Mouse (Mus musculus) heart, embryonic 13.5 days (tissue): ENCODE results near the gene Ccdc162. TPM values are rescaled to one million over a fixed set of nuclear protein-coding genes. Genes with fewer than 3 reads are reported as not detected.

Experiments used
- ATAC-seq: fragments of 200-750 bp; cut with Nextera tagmentation; 2 replicates; pipeline ENCODE4 v1.8.0; 2017; ENCODE audit warnings: moderate TSS enrichment; ENCODE audit not compliant: insufficient number of reproducible peaks, low FRiP score, low TSS enrichment; ENCODE audit errors: extremely low read depth
- H3K27ac ChIP-seq: fragments of 300-500 bp; sonication (generic); replicated peaks from 2 replicates; pipeline ENCODE4 v1.5.1; 2015; ENCODE audit warnings: moderate library complexity, mild to moderate bottlenecking, inconsistent platforms
- H3K27me3 ChIP-seq: fragments of 300-500 bp; sonication (generic); replicated peaks from 2 replicates; pipeline ENCODE4 v1.6.1; 2015; ENCODE audit warnings: mild to moderate bottlenecking, inconsistent platforms
- H3K36me3 ChIP-seq: fragments of 300-500 bp; sonication (generic); 2 replicates; pipeline ENCODE4 v1.6.1; 2015; ENCODE audit warnings: mild to moderate bottlenecking, inconsistent platforms
- H3K4me1 ChIP-seq: fragments of 300-500 bp; sonication (generic); 2 replicates; pipeline ENCODE4 v1.6.1; 2015; ENCODE audit warnings: inconsistent platforms
- H3K4me2 ChIP-seq: fragments of 300-500 bp; sonication (generic); 2 replicates; pipeline ENCODE4 v1.6.1; 2015; ENCODE audit warnings: inconsistent platforms, mild to moderate bottlenecking, moderate library complexity
- H3K4me3 ChIP-seq: fragments of 300-500 bp; sonication (generic); 2 replicates; pipeline ENCODE4 v1.5.1; 2015; ENCODE audit warnings: moderate library complexity, mild to moderate bottlenecking, inconsistent platforms
- H3K9ac ChIP-seq: fragments of 300-500 bp; sonication (generic); 2 replicates; pipeline ENCODE4 v1.6.1; 2015; ENCODE audit warnings: inconsistent platforms, mild to moderate bottlenecking, moderate library complexity
- H3K9me3 ChIP-seq: fragments of 300-500 bp; sonication (generic); 2 replicates; pipeline ENCODE4 v1.6.1; 2016; ENCODE audit warnings: inconsistent platforms
- WGBS: fragments of 180-500 bp; shearing (Covaris S2); methylation state at CpG from one replicate; pipeline ENCODE4 v1.1.7; 2015; ENCODE audit warnings: mixed read lengths; 5-methylcytosine and 5-hydroxymethylcytosine counted together
- polyA plus RNA-seq: library from polyadenylated mRNA; unstranded; fragments of >200 nt; fragmentation: Nextera tagmentation; extraction: Ambion mirVana; gene quantifications from 2 replicates; pipeline ENCODE4 v1.2.1, GENCODE M21; 2015

The Ccdc162 gene
- polyA plus RNA-seq, 1 experiment from 2014 or later, result 0.27 TPM

DNA sequence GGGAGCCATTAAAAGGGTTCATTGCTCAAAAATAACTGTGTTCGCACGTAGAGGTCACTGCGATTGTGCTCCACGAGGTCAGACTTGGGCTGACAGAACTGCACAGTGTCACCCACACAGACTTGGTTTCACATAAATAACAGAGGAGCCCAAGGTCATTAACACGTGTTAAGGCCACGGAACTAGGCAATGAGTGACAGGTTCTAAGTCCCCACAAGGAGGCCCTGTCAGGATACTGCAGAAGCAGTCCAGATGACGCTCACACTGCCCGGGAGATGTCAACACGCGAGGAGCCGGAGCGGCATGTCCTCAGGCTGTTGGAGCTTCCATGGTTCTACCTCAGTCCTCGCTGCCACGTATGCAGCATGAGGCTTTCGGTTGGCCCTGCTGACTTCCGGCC, 20.8 kb upstream of the Ccdc162 start:
- no peak overlapping the region for H3K9ac ChIP-seq
- ATAC-seq, result no peak
- no peak overlapping the region for H3K4me3 ChIP-seq
- no peaks in the 10 kb centered on the region for H3K27me3 ChIP-seq
- H3K36me3 ChIP-seq, result peaks cover 46% of the 10 kb centered on the region
- peak overlapping the region; percentile 5; the same call in 1 of the 2 replicates for H3K27ac ChIP-seq
- WGBS, result 66% methylated on average over 16 of the region's 16 CpGs
- peaks cover 6% of the 10 kb centered on the region; the same call in 1 of the 2 replicates for H3K4me1 ChIP-seq
- H3K4me2 ChIP-seq, result no peak overlapping the region
- no peaks in the 10 kb centered on the region for H3K9me3 ChIP-seq

DNA sequence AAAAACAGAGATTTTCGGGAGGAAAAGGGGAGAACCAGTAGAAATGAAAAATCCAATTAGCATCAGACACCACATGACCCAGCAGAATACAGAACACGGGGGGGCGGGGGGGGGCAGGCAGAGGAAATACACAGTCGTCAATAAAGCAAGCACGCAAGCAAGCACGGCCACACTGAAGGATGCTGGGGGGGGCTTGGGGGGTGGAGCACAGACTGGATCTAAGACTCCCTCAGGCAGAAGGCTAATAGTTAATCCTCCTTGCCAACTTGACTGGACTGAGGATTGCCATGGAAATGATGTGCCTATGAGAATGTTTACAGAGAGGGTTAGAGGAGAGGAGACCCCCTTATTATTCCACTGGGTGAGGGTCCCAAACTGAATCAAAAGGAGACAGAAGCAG, 19.0 kb upstream of the Ccdc162 start:
- Histone ChIP-seq H3K4me1 (peaks cover 6% of the 10 kb centered on the region; the same call in 1 of the 2 replicates), H3K4me2 (no peak overlapping the region), H3K9ac (no peak overlapping the region), H3K36me3 (peaks cover 48% of the 10 kb centered on the region), H3K4me3 (no peak overlapping the region), H3K27me3 (no peaks in the 10 kb centered on the region), H3K9me3 (no peaks in the 10 kb centered on the region), H3K27ac (no peak overlapping the region)
- ATAC-seq, result no peak
- 80% methylated on average over 6 of the region's 6 CpGs for WGBS

DNA sequence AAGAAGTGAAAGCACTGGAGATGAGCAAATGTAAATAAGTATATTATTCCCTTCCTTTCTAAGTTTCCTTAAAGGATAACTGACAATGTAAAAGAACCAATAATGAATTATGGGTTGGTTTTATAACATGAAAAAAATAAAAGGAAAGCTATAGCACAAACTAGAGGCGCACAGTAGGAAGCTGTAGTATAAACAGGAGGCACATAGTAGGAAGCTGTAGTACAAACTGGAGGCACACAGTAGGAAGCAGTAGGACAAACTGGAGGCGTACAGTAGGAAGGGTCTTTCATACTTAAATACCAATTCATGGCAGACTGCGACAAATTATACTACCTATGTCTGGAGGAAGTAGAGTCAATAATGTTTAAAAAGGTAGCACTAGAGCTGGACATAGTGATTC, 16.8 kb upstream of the Ccdc162 start:
- no peak overlapping the region for H3K9ac ChIP-seq
- H3K9me3 ChIP-seq, result no peaks in the 10 kb centered on the region
- no peak overlapping the region for H3K4me3 ChIP-seq
- WGBS, result 96% methylated on average over 3 of the region's 3 CpGs
- ATAC-seq, result no peak
- peaks cover 56% of the 10 kb centered on the region for H3K36me3 ChIP-seq
- no peak overlapping the region for H3K4me2 ChIP-seq
- peaks cover 6% of the 10 kb centered on the region; the same call in 1 of the 2 replicates for H3K4me1 ChIP-seq
- H3K27me3 ChIP-seq, result no peaks in the 10 kb centered on the region
- H3K27ac ChIP-seq, result no peak overlapping the region

DNA sequence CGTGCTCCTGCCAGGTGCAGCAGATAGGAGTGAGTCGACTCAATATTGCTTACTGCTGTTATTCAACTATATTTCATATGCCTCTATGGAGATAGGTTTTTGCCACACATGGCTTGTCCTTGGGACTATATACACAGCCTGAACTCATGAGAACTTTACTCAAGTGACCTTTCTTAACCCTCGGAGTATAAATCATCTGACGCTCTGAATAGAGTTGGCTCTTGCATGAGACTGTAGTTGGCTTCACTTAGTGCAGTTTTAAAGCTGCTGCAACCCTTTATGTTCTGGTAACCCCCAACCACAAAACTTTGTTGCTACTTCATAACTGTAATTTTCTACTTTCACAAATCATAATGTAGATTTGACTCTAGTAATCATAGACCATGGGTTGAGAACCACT, 15.5 kb upstream of the Ccdc162 start:
- H3K9me3 ChIP-seq, result no peaks in the 10 kb centered on the region
- no peak overlapping the region for H3K4me2 ChIP-seq
- WGBS, result 88% methylated on average over 4 of the region's 4 CpGs
- no peaks in the 10 kb centered on the region for H3K27me3 ChIP-seq
- H3K36me3 ChIP-seq, result peaks cover 54% of the 10 kb centered on the region
- H3K4me3 ChIP-seq, result no peak overlapping the region
- H3K4me1 ChIP-seq, result 0 out of 2 replicates have a peak, but pooled peaks cover under 1% of the 10 kb centered on the region
- no peak for ATAC-seq
- no peak overlapping the region for H3K27ac ChIP-seq
- H3K9ac ChIP-seq, result no peak overlapping the region

DNA sequence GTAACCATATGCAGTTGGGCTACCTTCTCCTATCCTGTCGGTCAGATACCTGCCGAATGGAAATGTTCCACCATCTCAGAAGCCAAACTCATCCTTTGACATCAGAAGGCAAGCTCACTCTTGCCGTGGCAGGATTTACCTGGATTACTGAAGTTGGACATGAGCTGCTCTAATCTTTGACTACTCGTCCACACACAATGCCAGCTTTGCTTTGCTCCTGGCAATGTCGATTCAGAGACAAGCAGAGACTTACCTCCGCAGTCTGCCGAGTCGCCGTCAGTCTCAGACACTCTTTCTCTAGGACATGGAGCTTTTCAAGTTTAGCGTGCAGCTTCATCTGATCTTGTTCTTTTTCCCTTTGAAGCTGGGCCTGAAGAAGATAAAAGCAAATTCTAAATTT, 14.3 kb upstream of the Ccdc162 start:
- no peak overlapping the region for H3K4me2 ChIP-seq
- no peak for ATAC-seq
- no peak overlapping the region for H3K4me3 ChIP-seq
- 78% methylated on average over 10 of the region's 10 CpGs for WGBS
- H3K27me3 ChIP-seq, result no peaks in the 10 kb centered on the region
- H3K27ac ChIP-seq, result no peak overlapping the region
- no peak overlapping the region for H3K9ac ChIP-seq
- no peaks in the 10 kb centered on the region for H3K4me1 ChIP-seq
- H3K9me3 ChIP-seq, result no peaks in the 10 kb centered on the region
- H3K36me3 ChIP-seq, result peaks cover 47% of the 10 kb centered on the region

DNA sequence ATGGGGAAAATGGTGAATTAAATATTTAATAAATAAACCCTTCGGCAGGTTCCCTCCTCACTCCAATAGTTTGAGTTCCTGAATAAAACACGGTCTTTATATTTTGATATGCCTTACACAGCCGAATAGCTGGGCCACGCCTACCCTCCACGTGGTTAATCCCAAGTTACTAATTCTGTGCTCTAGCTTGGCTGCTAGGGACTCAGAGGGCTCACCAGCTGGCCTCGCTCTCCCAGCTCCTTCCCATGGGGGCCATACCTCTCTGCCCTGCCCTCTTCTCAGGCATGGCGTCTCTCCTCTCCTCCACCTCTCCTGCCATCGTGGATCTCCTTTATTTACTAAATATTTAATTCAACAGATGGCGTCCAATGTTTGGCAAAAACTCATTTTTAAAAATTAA, 9.8 kb upstream of the Ccdc162 start:
- H3K27me3 ChIP-seq, result no peaks in the 10 kb centered on the region
- ATAC-seq, result no peak
- peaks cover 54% of the 10 kb centered on the region for H3K36me3 ChIP-seq
- no peak overlapping the region for H3K4me2 ChIP-seq
- no peak overlapping the region for H3K4me3 ChIP-seq
- no peaks in the 10 kb centered on the region for H3K9me3 ChIP-seq
- no peaks in the 10 kb centered on the region for H3K4me1 ChIP-seq
- H3K9ac ChIP-seq, result no peak overlapping the region
- 84% methylated on average over 9 of the region's 9 CpGs for WGBS
- H3K27ac ChIP-seq, result no peak overlapping the region

DNA sequence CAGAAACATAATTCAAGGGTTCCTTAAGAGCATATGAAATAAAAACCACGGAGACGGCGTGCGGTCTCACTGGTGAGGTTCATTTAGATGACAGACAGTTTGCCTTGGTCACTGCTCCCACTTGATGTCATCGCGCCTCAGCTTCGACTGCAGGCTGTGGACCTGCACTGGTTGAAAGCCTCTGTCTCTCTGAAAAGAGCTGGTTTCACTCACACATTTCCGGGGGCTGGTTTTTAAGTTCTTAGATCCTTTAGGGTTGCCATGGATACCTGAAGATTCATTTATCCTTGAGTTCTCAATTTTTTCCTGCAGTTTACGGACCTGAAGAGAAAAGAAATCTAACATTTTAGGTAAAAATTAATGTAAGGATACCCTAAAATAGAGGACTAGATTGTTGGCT, 3.2 kb upstream of the Ccdc162 start:
- no peak overlapping the region for H3K9ac ChIP-seq
- no peak for ATAC-seq
- 88% methylated on average over 9 of the region's 9 CpGs for WGBS

DNA sequence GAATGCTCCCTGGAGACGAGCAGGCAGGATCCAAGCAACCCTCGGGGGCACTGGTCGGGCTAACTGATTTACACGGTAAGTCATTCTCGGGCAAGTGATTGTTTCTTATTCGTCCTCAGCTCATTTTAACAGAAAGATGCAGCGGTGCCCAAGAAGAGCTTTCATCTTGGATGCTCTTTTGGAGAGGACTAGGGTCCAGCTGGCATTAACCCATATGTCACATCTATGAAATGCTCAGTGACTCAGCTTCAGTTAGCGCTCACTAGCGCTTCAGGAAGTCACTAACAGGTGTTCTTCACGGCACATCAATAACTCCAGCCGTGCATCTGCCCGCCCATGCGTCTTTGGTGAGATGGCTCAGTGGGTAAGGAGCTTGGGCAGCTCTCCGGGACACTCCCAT, 877 bp downstream of the Ccdc162 start:
- H3K9ac ChIP-seq, result no peak overlapping the region
- ATAC-seq, result no peak
- H3K27me3 ChIP-seq, result no peaks in the 10 kb centered on the region
- H3K36me3 ChIP-seq, result peaks cover 7% of the 10 kb centered on the region
- H3K4me2 ChIP-seq, result no peak overlapping the region
- H3K27ac ChIP-seq, result no peak overlapping the region
- H3K9me3 ChIP-seq, result no peaks in the 10 kb centered on the region
- 89% methylated on average over 14 of the region's 14 CpGs for WGBS
- H3K4me1 ChIP-seq, result no peaks in the 10 kb centered on the region
- no peak overlapping the region for H3K4me3 ChIP-seq

More for the DNA sequence above, 3.2 kb upstream of the Ccdc162 start:
- no peak overlapping the region for H3K4me2 ChIP-seq
- peaks cover 24% of the 10 kb centered on the region for H3K36me3 ChIP-seq
- no peak overlapping the region for H3K4me3 ChIP-seq
- no peaks in the 10 kb centered on the region for H3K4me1 ChIP-seq
- H3K27ac ChIP-seq, result no peak overlapping the region
- H3K9me3 ChIP-seq, result no peaks in the 10 kb centered on the region
- no peaks in the 10 kb centered on the region for H3K27me3 ChIP-seq

DNA sequence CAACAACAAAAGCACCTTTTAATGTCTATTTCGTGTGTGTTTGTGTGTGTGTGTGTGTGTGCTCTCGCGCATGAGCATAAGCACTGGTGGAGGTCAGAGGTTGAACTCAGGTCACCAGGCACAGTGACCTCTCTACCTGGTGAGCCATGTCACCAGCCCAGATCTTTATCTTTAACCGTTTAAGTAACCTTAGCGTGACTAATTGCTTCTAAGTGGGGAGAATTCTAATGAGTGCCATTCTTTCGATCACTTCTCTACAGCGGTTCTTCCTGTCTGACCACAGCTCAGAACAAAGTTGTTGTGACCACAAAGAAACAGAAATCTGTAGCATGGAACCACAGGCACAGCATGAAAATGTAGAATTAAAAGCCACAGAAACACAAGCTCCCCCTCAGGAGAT, 5.0 kb downstream of the Ccdc162 start:
- WGBS, result 73% methylated on average over 7 of the region's 7 CpGs
- no peaks in the 10 kb centered on the region for H3K36me3 ChIP-seq
- no peak overlapping the region for H3K4me2 ChIP-seq
- H3K9me3 ChIP-seq, result no peaks in the 10 kb centered on the region
- no peak overlapping the region for H3K9ac ChIP-seq
- no peaks in the 10 kb centered on the region for H3K4me1 ChIP-seq
- no peak overlapping the region for H3K27ac ChIP-seq
- H3K4me3 ChIP-seq, result no peak overlapping the region
- ATAC-seq, result no peak
- no peaks in the 10 kb centered on the region for H3K27me3 ChIP-seq

DNA sequence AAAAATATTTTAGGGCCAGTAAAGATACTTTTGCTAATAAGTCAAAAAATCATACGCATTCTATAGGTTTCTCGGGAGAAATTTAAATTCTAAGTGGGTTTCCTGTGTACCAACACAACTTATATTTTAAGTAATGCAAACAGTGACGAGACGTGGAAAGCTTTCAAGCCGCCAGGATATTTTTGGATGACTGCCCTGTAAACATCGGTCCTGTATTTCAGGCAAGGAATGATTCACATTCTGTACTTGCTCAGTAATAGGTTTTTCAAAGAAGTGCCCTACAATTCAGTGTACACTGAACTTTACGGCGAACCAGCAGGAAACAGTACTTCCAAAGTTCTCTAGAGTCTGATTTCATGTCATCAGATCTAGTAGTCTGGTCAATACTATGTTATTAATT, 5.7 kb downstream of the Ccdc162 start:
- Histone ChIP-seq H3K36me3 (no peaks in the 10 kb centered on the region), H3K4me1 (no peaks in the 10 kb centered on the region), H3K27me3 (no peaks in the 10 kb centered on the region), H3K9ac (no peak overlapping the region), H3K9me3 (no peaks in the 10 kb centered on the region), H3K27ac (no peak overlapping the region), H3K4me3 (no peak overlapping the region), H3K4me2 (no peak overlapping the region)
- no peak for ATAC-seq
- WGBS, result 79% methylated on average over 8 of the region's 8 CpGs

DNA sequence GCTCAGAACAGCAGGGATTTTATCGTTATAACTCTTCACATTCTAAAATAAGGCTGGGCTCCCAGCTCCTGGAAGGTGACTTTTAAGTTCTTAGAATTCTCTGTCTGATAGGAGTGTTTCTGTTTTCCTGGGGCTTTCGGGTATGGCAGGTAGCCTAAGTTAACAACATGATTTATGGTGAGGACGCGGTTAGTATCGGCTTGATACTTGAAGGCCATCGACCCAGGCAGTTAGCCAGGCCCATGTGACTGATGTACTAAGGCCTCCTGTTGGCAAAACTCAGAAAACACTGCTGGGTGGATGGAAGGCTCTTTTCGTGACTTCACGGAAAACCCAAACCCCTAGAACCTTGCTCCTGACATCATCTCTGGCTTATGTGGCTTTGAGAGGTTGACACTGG, 7.1 kb downstream of the Ccdc162 start:
- Histone ChIP-seq H3K36me3 (no peaks in the 10 kb centered on the region), H3K4me1 (no peaks in the 10 kb centered on the region), H3K9ac (no peak overlapping the region), H3K4me2 (no peak overlapping the region), H3K27ac (no peak overlapping the region), H3K27me3 (no peaks in the 10 kb centered on the region), H3K9me3 (no peaks in the 10 kb centered on the region), H3K4me3 (no peak overlapping the region)
- ATAC-seq, result no peak
- 82% methylated on average over 8 of the region's 8 CpGs for WGBS

DNA sequence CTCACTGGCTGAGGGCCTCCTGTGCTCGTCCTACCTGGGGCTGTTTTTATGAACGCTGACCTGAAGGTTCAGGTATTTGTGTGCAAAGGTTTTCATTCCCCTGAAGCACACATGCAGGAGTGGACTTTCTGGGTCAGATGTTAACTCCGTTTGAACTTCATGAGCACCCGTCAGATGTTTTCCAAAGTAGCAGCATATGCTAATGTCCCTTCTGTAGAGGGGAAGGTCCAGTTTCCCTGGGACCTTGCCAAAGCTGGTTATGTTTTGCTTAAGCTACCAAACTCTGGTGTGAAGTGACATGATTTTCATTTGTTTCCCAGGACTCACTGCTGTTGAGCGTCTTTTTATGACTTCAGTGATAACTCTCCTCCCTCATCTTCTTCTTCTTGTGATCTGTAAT, 16.8 kb downstream of the Ccdc162 start:
- H3K9ac ChIP-seq, result no peak overlapping the region
- H3K4me3 ChIP-seq, result no peak overlapping the region
- 71% methylated on average over 5 of the region's 5 CpGs for WGBS
- H3K4me1 ChIP-seq, result no peaks in the 10 kb centered on the region
- H3K36me3 ChIP-seq, result no peaks in the 10 kb centered on the region
- no peaks in the 10 kb centered on the region for H3K9me3 ChIP-seq
- no peaks in the 10 kb centered on the region for H3K27me3 ChIP-seq
- ATAC-seq, result no peak
- H3K27ac ChIP-seq, result no peak overlapping the region
- no peak overlapping the region for H3K4me2 ChIP-seq
